Mouse (Mus musculus) cerebellum, postnatal 10 days (tissue): Measurements from ENCODE around the gene Tubg1.
A peak's percentile ranks its signal among the peaks of the same experiment; 100 is the strongest.

Experiments
- DNase-seq, 2 experiments: peaks; one replicate each; pipeline ENCODE4 v3.0.0; 2021; ENCODE audit warnings: mixed read lengths in 2 of 2

The Tubg1 gene

DNA sequence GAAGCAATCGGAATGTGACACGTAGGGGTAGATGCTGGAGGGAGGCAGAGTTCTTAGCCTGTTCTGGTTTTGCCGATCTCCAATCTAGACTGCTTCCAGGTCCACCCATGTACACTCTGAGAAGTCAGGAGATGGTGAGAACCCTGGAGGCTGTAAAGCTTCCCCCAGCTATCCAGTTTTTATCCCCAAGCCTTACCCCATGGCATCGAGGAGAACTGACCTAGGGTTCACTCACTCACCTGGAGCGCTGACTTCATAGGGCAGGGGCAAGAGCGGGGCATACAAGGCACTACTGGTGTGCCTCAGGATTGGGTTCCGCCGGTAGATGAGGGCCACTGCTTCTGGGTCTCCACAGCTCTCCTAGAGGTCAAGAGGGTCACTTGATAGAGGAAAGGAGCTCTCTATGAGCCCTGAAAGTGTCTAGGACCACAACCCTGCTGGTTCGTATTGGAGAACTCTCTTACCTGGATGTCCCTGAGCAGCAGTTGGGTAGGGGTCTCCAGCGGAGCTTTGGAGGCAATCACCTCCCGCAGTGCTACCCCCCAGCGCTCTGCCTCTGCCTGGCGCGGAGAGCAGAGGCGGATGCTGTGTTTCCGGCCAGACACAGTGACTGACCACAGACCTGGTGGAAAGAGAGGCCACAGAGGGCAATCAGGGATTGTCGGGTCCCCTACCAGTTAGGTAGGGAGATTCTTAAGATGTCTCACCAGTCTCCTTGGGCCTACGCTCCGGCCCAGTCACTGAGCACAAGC lies 47.6 kb downstream of the Tubg1 start:
- peak in 1 of 2 experiments; percentile 15 for DNase-seq

DNA sequence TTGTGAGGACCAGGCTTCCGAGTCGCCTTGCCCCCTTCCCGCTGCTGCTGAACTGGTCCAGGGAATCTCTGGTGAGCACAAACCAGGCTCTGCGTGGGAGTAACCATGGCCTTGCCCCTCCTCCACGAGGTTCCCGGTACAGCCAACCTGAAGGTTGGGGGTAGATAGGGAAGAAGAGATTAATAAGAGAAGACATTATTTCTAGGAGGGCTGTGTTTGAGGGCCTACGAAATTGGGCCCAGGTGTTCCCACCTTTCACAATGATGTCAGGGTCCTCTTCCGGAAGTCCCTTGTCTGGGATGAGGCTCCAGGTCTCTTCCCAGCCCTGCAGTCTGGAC lies 48.2 kb downstream of the Tubg1 start:
- no peak for DNase-seq

DNA sequence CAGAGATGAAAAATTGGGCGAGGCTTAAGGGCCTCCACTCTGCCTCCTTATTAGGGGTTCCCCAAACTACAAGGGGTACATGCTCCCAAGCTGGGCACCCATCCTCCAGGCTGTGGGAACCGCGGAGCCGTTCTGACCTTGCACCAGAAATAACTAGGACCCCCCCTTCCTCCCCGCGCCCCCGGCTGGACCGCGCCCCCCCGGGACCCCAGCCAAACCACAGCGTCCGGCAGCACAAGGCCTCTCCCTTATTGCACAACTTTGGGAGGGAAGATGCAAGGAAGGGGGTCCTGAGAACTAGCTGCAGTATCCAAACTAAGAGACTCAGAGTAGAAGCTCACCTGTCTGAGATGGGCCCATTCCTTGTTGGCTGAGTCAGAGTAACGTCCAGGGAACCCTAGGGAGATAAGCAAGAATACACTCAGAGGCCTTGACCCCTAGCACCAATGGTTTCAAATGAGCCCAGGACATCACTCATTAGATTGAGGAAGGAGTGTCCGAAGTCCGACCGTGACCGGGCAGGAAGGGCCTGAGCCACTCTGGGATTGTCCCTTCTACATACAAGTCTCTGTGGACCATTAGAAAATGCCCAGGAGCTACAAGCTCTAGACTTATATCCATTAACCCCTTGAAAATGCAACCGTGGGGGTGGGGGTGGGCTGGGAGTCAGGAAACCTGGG lies 48.7 kb downstream of the Tubg1 start:
- DNase-seq = peak; percentile 34 to 45

DNA sequence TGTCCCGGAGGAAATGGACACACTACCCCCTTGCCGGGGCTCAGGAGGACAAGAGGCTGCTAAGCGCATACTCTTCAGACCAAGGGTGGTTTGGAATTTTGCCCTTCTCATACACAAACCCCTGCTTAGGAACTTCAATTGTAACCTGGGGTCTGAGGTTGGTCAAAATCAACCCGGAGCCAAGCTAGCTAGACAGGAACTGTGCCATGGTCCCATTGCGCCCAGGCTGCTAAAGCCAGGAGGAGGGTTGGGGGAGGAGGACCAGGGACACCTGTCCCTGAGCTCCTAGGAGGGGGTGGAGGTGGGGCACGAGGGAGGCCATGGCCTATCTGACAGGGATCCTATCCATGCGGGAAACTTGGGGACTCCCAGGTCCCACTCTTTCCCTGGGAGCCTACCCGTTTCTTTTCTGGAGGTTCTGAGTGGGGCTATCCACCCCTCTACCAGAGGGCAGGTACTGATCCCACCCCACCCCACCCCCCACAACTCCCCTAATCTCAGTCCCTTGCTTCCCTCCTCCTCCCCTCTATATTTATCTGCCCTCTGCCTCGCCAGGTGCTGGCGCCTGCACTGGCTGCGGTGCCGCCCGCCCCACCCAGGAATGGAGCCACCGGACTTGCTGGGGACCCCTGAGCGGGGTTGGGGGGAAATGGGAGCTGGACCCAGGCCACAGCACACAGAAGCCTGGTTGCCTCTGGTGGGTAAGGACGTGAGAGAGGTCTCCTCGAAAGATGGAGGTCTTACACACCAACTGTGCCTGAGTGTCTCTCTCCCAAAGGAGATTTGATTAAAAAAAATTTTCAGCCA lies 49.8 kb downstream of the Tubg1 start:
- peak; percentile 60 for DNase-seq

DNA sequence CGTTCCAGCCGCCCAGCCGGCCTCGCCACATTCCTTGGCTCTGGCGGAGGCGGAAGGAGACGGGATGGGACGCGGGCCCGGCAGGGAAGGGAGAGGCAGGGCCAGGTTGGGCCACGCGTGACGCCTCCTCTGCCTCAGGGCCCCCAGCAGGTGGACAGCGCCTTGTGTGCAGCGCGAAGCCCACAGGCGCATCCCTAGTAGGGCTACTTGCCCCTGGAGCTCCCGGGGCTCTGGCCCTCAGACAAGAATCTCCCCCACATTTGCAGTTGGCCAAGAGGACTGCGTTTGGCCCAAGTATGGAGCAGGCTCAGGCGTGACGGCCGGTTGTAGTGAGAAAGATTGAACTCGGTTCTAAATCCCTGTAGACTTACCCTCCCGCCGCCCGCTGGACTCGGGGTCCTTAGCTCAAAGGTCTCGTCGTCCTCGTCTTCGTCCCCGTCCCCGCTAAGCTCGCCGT lies 50.6 kb downstream of the Tubg1 start, which contains the start of gene Cntnap1:
Gene Cntnap1 (plus strand): TSS at position 170 of the 457 bp plus-strand sequence.
- DNase-seq = peak; percentile 75 to 76

DNA sequence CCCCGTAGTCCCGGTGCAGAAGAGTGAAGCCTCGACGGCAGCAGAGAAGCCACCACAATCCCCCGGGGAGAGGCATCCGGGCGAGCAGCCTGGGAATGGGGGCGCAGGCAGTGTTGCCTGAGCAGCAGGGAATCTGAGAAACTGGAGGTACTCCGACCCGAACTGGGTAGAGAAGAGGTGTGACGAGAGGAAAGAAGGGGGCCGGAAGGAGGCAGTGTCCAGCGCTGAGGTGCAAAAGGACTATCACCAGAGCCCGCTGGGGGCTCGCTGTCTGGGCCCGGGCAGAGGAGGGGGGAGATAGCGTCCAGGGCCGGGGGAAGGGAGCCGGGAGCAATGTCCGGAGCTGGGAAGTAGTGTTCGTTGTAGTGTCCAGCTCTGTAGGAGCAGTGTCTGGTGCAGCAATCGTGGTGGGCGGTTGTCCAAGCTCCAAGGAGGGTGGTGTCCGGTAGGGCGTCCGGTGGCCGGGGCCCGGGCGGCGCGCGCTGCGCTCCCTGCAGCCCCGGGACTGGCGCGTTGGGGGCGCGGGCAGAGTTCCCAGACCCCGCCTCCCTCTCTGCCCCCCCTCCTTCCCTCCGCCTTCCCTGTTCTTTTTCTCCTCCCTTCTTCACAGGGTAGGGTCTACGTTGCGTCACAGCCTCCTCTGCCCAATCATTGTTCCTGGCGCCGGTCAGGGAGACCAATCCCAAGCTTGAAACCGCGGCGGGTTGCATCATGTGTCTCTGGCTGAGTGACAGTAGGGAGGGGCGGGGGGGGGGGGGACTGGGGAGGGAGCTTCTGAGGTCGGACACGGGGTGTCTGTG lies 51.3 kb downstream of the Tubg1 start, which contains the start of gene Plekhh3:
Gene Plekhh3 (minus strand): TSS at position 541 of the 800 bp plus-strand sequence.
- peak; percentile 97 to 98 for DNase-seq

DNA sequence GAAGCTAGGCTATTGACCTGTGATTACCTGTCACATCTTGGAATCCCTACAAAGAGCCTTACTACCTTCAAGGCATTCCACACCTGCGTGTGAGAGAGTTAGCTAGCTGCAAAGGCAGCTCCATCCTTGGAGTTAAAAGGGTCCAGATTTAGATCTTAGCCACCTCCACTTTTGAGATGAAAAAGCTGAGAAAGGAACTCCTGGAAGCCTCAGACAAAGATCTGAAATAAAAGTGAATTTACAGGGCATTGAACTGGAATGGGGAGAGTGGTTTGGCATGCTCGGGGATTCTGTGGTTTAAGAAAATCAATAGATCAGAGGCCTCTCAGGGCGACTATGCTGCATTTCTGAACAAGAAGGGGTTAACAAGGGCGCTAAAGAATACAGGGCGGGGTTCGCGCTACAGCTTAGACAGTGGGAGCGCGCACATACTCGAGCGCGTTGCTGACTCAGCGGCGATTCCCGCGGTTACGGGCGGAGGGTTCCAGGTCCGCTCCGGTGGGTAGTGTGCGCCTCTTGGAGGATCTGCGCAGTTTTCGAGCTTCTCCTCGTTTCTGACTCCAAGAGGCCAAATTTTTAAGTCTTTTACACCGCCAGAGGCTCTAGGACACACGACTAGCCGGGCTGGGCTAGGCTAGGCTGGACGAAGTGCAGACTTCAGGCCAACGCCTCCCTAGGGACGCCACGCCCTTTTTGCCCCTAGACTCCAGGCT lies 52.1 kb downstream of the Tubg1 start:
- DNase-seq = peak; percentile 85 to 88

DNA sequence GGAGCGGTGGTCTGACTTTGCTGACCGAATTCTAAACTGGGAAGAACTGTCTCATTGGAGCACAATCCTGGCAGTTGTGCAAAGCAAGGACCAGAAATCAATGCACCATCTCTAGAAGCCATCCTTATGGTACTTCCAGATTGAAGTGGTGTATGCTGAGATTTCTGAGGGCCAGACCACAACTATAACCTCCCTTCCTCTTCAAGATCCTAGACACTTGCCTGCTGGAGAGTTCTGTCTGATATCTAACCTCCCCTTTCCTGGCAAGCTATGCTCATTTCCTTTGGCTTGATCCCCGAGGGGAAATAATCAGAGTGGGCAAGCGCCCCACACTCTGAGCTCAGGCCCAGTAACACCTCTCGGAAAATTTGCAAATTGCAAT lies 52.7 kb downstream of the Tubg1 start:
- peak in 1 of 2 experiments; percentile 13 for DNase-seq

DNA sequence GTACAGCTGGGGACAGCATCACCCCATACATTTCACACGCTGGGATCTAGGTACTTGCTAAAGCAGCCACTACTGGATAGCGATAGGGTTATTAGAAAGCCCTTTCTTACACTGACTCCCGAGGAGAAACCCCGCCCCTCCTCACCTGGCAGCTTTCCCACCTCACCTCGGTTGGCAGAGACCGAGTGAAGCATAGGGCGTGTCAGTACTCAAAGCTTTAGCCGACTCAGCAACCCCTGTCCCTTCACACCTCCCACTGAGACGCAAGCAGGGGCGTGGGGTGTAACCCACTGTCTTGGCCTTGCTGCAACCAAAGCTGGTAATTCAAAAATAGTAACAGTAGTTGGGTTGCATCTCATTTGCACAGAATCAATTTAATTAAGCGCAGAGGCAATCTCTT lies 53.4 kb downstream of the Tubg1 start:
- peak; percentile 78 to 82 for DNase-seq

DNA sequence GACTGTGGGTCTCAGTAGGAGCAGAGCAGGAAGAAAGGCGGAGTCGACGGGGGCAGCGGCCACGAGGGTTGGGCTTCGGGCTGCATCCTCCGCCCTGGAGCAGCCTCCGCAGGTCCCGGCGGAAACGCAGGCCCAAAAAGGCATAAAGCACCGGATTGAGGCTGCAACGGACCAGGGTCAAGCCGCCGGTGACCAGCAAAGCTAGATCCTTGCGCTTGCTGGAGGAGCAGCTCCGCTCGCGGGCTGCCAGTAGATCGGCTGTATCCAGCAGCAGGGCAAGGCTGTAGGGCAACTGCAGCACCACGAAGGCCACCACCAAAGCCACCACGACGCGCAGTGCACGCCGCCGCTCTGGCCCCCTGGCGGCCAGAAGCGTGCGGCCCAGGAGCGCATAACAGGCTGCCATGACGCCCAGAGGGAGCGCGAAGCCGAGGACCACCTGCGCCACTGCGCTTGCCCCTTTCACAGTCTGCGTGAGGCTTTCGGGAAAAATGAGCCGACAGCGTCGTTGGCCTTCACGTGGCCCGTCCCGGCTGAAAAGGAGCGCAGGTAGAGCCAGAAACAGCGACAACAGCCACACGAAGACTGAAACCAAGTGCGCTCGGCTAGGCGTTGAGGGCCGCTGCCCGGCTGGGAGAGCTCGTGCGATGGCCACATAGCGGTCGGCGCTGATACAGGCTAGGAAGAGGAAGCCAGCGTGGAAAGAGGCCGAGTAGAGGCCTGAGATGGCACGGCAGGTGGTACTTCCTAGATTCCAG lies 54.1 kb downstream of the Tubg1 start:
- peak; percentile 86 to 87 for DNase-seq

DNA sequence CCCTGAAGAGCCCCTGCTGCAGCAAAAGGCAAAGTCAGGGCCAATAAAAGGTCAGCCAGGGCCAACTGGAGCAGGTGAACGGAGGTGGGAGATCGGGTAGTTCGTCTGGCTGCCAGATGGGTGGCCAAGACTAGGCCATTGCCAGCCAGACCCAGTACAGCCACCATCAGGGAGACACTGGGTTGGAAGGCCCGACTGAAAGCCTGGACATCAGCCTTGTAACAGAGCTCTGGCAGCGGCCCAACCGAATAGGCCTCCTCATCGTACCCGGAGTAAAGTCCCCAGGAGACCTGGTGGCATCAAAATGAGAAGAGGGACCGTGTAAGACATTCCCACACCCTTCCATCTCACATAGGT lies 54.6 kb downstream of the Tubg1 start:
- DNase-seq = no peak

DNA sequence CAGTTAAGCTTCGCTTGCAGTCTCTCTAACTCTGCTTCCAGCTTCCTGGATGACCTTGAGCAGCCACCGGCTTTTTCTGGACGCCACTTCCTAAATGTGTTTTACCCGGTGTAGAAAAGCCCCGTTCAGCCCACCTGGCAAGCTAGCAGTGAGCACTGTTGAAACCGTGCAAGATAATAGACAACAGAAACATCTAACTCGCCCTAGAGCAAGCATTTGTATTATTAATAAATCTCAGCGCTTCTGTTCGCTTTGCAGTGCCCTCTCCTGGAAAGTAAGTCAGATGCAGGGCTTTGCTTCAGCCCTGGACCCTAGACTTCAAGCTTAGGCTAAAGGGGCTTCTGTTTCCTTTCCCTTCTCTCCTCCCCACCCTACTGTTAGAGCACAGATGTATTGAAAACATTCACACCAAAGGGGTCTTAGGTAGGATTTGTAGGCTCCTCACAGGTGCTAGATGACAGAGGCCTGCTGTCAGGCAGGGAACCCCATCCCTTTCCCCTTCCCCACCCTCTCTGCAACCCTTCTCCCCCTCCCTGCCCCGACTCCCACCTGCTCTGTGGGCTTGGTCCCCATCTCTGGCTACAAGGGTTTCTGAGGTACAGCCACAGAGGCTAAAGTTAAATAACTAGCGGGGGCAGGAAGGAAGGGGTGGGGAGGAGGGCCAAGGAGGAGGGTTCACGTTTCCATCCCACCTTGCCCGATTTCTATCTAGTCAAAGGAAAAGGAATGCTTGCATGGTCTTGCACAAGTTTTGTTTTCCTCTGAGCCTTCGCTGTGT lies 55.3 kb downstream of the Tubg1 start, which contains the start of gene Ccr10:
Gene Ccr10 (minus strand): TSS at position 593 of the 778 bp plus-strand sequence.
- DNase-seq = peak; percentile 61 to 72

DNA sequence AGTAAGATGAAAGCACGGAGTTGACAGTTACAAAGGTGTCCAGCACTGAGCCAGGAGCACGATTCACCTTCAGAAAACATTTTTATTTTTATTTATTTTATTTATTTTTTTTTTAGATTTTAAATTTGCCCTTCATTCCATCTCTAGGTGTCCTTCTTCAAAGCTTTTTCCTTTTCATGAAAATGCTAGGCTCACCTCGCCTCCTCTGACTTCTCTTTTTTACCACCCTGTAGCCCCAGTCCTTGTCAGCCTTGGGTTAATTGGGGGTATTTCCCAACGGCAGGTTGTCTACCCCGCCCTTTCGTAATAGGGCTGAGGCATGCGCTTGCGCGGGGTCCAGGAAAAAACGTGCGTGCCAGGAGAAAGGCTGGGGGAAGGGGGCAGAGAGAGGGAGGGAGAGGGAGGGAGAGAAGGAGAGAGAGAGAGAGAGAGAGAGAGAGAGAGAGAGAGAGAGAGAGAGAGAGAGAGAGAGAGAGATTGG lies 55.9 kb downstream of the Tubg1 start:
- DNase-seq = peak; percentile 86 to 90
